Mouse (Mus musculus): ENCODE measurements around the gene Gm49354.

DNA sequence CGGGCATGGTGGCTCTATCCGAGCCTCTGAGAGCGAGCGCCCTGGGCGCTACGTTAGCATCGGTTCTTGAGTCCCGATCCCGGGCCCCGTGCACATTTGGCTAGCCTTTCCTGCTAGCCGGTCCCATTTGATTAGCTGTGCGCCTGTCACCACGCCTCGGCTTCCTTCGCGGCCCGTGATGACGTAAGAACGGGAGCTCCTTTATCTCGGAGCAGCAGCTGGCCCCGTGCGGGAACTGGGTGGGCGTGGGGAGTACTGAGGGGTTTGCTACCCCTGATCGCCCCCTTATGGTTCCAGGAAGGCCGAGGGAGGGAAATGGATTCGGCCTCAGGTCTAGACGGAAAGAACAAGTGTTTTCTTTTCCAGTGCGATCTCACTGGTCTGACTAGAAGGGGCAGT, 11.9 kb downstream of the Gm49354 start:
- TF ChIP-seq CTCF (IDR thresholded peaks at IDR 0.05; ENCODE audit: low read depth) (peak; percentile 78), EP300 (IDR thresholded peaks at IDR 0.05; ENCODE audit: low read depth) (peak; percentile 93)
